Mouse (Mus musculus): ENCODE data around the gene Gpc5. TPM values are rescaled to one million over a fixed set of nuclear protein-coding genes. Genes with fewer than 3 reads are reported as not detected.

The Gpc5 gene
- total and polyA plus RNA-seq, 3 experiments, result 0.14 TPM; not detected in 2

GRCm38 (mm10) chr14:115269703-115270402 lies 177.8 kb downstream of the Gpc5 start:
- no peaks in the 10 kb centered on the region for H3K79me2 ChIP-seq (replicated peaks; ENCODE audit: control insufficient read depth, extremely low read depth, insufficient read depth, poor library complexity, severe bottlenecking)
- in situ Hi-C loops (cut with MboI; ENCODE audit: low pct_ligation_motif_present, low pct_unique_long_range_greater_than_20kb, low sequenced_read_pairs), result no loop called here
- H3K4me3 ChIP-seq (replicated peaks in 1 of 3; ENCODE audit: low read depth in 2 of 3, low read length in 2 of 3, poor library complexity in 1 of 3), result no peak overlapping the region
- DNase-seq (ENCODE audit: extremely low read depth), result no peak
- H3K27me3 ChIP-seq (replicated peaks), result no peaks in the 10 kb centered on the region
- H3K9ac ChIP-seq (ENCODE audit: insufficient read depth, low read depth), result no peak overlapping the region
- dilution Hi-C loops (cut with MboI; ENCODE audit: extremely low pct_ligation_motif_present, extremely low pct_unique_long_range_greater_than_20kb, low sequenced_read_pairs), result no loop called here
- H3K36me3 ChIP-seq (replicated peaks in 1 of 2; ENCODE audit: control insufficient read depth in 1 of 2, insufficient read depth in 1 of 2, low read length in 1 of 2), result no peaks in the 10 kb centered on the region
- no peaks in the 10 kb centered on the region for H3K4me1 ChIP-seq (ENCODE audit: control insufficient read depth in 1 of 2, insufficient read depth in 2 of 2)
- no peak for TF ChIP-seq JUN (IDR thresholded peaks at IDR 0.05; ENCODE audit: insufficient read depth, low read depth, low read length)
- no peak for TF ChIP-seq CHD2 (IDR thresholded peaks at IDR 0.05; ENCODE audit: low read length)
- no peak for TF ChIP-seq RCOR1 (conservative IDR thresholded peaks at IDR 0.05; ENCODE audit: low read depth, low read length)
- TF ChIP-seq ZMIZ1 (IDR thresholded peaks at IDR 0.05; ENCODE audit: low read depth, low read length), result no peak
- no peak for TF ChIP-seq EP300 (IDR thresholded peaks at IDR 0.05; ENCODE audit: low read length)
- no peak for TF ChIP-seq RAD21 (IDR thresholded peaks at IDR 0.05; ENCODE audit: low read depth, low read length)
- no peaks in the 10 kb centered on the region for H3K9me3 ChIP-seq (replicated peaks; ENCODE audit: low read length)
- no peak overlapping the region for H3K4me2 ChIP-seq (ENCODE audit: insufficient read depth, low read depth, poor library complexity, severe bottlenecking)
- H3K27ac ChIP-seq (ENCODE audit: insufficient read depth, low read depth), result no peak overlapping the region

GRCm38 (mm10) chr14:115270445-115270844 lies 178.4 kb downstream of the Gpc5 start:
- no peak overlapping the region for H3K4me3 ChIP-seq (replicated peaks in 1 of 3; ENCODE audit: low read depth in 2 of 3, low read length in 2 of 3, poor library complexity in 1 of 3)
- H3K9me3 ChIP-seq (replicated peaks; ENCODE audit: low read length), result no peaks in the 10 kb centered on the region
- no peak overlapping the region for H3K4me2 ChIP-seq (ENCODE audit: insufficient read depth, low read depth, poor library complexity, severe bottlenecking)
- no peak for DNase-seq (ENCODE audit: extremely low read depth)
- H3K9ac ChIP-seq (ENCODE audit: insufficient read depth, low read depth), result no peak overlapping the region
- H3K79me2 ChIP-seq (replicated peaks; ENCODE audit: control insufficient read depth, extremely low read depth, insufficient read depth, poor library complexity, severe bottlenecking), result no peaks in the 10 kb centered on the region
- H3K27ac ChIP-seq (ENCODE audit: insufficient read depth, low read depth), result no peak overlapping the region
- in situ Hi-C loops (cut with MboI; ENCODE audit: low pct_ligation_motif_present, low pct_unique_long_range_greater_than_20kb, low sequenced_read_pairs) (no loop called here), dilution Hi-C loops (cut with MboI; ENCODE audit: extremely low pct_ligation_motif_present, extremely low pct_unique_long_range_greater_than_20kb, low sequenced_read_pairs) (no loop called here)
- no peaks in the 10 kb centered on the region for H3K27me3 ChIP-seq (replicated peaks)
- H3K4me1 ChIP-seq (ENCODE audit: control insufficient read depth in 1 of 2, insufficient read depth in 2 of 2), result no peaks in the 10 kb centered on the region
- no peak for TF ChIP-seq MXI1 (IDR thresholded peaks at IDR 0.05; ENCODE audit: low read depth, low read length)
- TF ChIP-seq E2F4 (IDR thresholded peaks at IDR 0.05; ENCODE audit: insufficient replicate concordance, low read depth, low read length), result no peak
- no peak for TF ChIP-seq EP300 (IDR thresholded peaks at IDR 0.05; ENCODE audit: low read length)
- no peak for TF ChIP-seq MYC (IDR thresholded peaks at IDR 0.05; ENCODE audit: low read depth, low read length)
- no peak for TF ChIP-seq USF2 (conservative IDR thresholded peaks at IDR 0.05; ENCODE audit: low read depth, low read length)
- no peak for TF ChIP-seq MAFK (IDR thresholded peaks at IDR 0.05; ENCODE audit: insufficient replicate concordance, low read length)
- H3K36me3 ChIP-seq (replicated peaks in 1 of 2; ENCODE audit: control insufficient read depth in 1 of 2, insufficient read depth in 1 of 2, low read length in 1 of 2), result no peaks in the 10 kb centered on the region

GRCm38 (mm10) chr14:115282782-115283181 lies 190.8 kb downstream of the Gpc5 start:
- Histone ChIP-seq H3K27me3 (replicated peaks) (no peaks in the 10 kb centered on the region), H3K4me2 (ENCODE audit: insufficient read depth, low read depth, poor library complexity, severe bottlenecking) (no peak overlapping the region), H3K9me3 (replicated peaks; ENCODE audit: low read length) (no peaks in the 10 kb centered on the region), H3K4me1 (ENCODE audit: control insufficient read depth in 1 of 2, insufficient read depth in 2 of 2) (no peaks in the 10 kb centered on the region), H3K79me2 (replicated peaks; ENCODE audit: control insufficient read depth, extremely low read depth, insufficient read depth, poor library complexity, severe bottlenecking) (no peaks in the 10 kb centered on the region), H3K4me3 (replicated peaks in 1 of 3; ENCODE audit: low read depth in 2 of 3, low read length in 2 of 3, poor library complexity in 1 of 3) (no peak overlapping the region), H3K27ac (ENCODE audit: insufficient read depth, low read depth) (no peak overlapping the region), H3K36me3 (replicated peaks in 1 of 2; ENCODE audit: control insufficient read depth in 1 of 2, insufficient read depth in 1 of 2, low read length in 1 of 2) (no peaks in the 10 kb centered on the region), H3K9ac (ENCODE audit: insufficient read depth, low read depth) (no peak overlapping the region)
- in situ Hi-C loops (cut with MboI; ENCODE audit: low pct_ligation_motif_present, low pct_unique_long_range_greater_than_20kb, low sequenced_read_pairs) (no loop called here), dilution Hi-C loops (cut with MboI; ENCODE audit: extremely low pct_ligation_motif_present, extremely low pct_unique_long_range_greater_than_20kb, low sequenced_read_pairs) (no loop called here)
- no peak for TF ChIP-seq TBP (conservative IDR thresholded peaks at IDR 0.05; ENCODE audit: low read depth, low read length)
- no peak for TF ChIP-seq NELFE (IDR thresholded peaks at IDR 0.05; ENCODE audit: low read depth, low read length)
- TF ChIP-seq RAD21 (IDR thresholded peaks at IDR 0.05; ENCODE audit: low read depth, low read length), result no peak
- no peak for TF ChIP-seq MAX (IDR thresholded peaks at IDR 0.05; ENCODE audit: low read length)
- no peak for TF ChIP-seq MYC (IDR thresholded peaks at IDR 0.05; ENCODE audit: low read depth, low read length)
- no peak for TF ChIP-seq BHLHE40 (IDR thresholded peaks at IDR 0.05; ENCODE audit: low read depth, low read length)
- peak; percentile 4 for DNase-seq (ENCODE audit: extremely low read depth)

All from CH12.LX (cell line).